Mouse (Mus musculus) hindbrain, embryonic 14.5 days (tissue): Measurements from ENCODE around the gene Prokr2. TPM values are rescaled to one million over a fixed set of nuclear protein-coding genes. Genes with fewer than 3 reads are reported as not detected.
A peak's percentile ranks its signal among the peaks of the same experiment; 100 is the strongest.
"Not testable (repeated sequence)": the region's sequence is repeated elsewhere in the genome, so short reads cannot be mapped to it uniquely, and the experiment has no call there.

ENCODE experiments used
- ATAC-seq: fragments of 200-750 bp; cut with Nextera tagmentation; 2 replicates; pipeline ENCODE4 v1.8.0; 2017; ENCODE audit warnings: moderate number of reproducible peaks, mild to moderate bottlenecking, moderate TSS enrichment, moderate library complexity; ENCODE audit not compliant: low FRiP score
- DNase-seq: peaks from one replicate; pipeline ENCODE4 v3.0.0-alpha.2; 2015; ENCODE audit warnings: low spot score
- H3K27ac ChIP-seq: fragments of 300-500 bp; sonication (generic); 2 replicates; pipeline ENCODE4 v1.5.1; 2014; ENCODE audit warnings: mild to moderate bottlenecking, moderate library complexity
- H3K27me3 ChIP-seq: fragments of 300-500 bp; sonication (generic); 2 replicates; pipeline ENCODE4 v1.6.1; 2014; ENCODE audit warnings: mild to moderate bottlenecking, low read length, mixed read lengths; ENCODE audit not compliant: control insufficient read depth, insufficient read depth
- H3K36me3 ChIP-seq: fragments of 300-500 bp; sonication (generic); replicated peaks from 2 replicates; pipeline ENCODE4 v1.6.1; 2014; ENCODE audit not compliant: control insufficient read depth, insufficient read depth
- H3K4me1 ChIP-seq: fragments of 300-500 bp; sonication (generic); replicated peaks from 2 replicates; pipeline ENCODE4 v1.6.1; 2014; ENCODE audit warnings: antibody characterized with exemption, low read length, mixed read lengths; ENCODE audit not compliant: control insufficient read depth, insufficient read depth
- H3K4me2 ChIP-seq: fragments of 300-500 bp; sonication (generic); replicated peaks from 2 replicates; pipeline ENCODE4 v1.6.1; 2014; ENCODE audit warnings: mild to moderate bottlenecking, moderate library complexity
- H3K4me3 ChIP-seq: fragments of 300-500 bp; sonication (generic); replicated peaks from 2 replicates; pipeline ENCODE4 v1.5.1; 2014; ENCODE audit warnings: mild to moderate bottlenecking, low read length
- H3K9ac ChIP-seq: fragments of 300-500 bp; sonication (generic); 2 replicates; pipeline ENCODE4 v1.6.1; 2014
- H3K9me3 ChIP-seq: fragments of 300-500 bp; sonication (generic); 2 replicates; pipeline ENCODE4 v1.6.1; 2016; ENCODE audit warnings: low read length; ENCODE audit not compliant: control insufficient read depth
- WGBS: fragments of 180-500 bp; shearing (Covaris S2); extraction: QIAGEN DNeasy Blood & Tissue Kit; methylation state at CpG from one replicate; pipeline ENCODE4 v1.1.7; 2014; 5-methylcytosine and 5-hydroxymethylcytosine counted together
- polyA plus RNA-seq: library from polyadenylated mRNA; unstranded; fragments of >200 nt; fragmentation: Nextera tagmentation; extraction: Ambion mirVana; gene quantifications from 2 replicates; pipeline ENCODE4 v1.2.1, GENCODE M21; 2014

Prokr2 gene
- polyA plus RNA-seq, 1 experiment from 2014 or later: 4.5 TPM

- not testable (repeated sequence) for H3K27me3 ChIP-seq, H3K27ac ChIP-seq, DNase-seq, ATAC-seq, H3K4me1 ChIP-seq, H3K9me3 ChIP-seq, H3K9ac ChIP-seq, H3K4me3 ChIP-seq, H3K4me2 ChIP-seq
- WGBS: 83% methylated on average over 8 of the region's 8 CpGs
- H3K36me3 ChIP-seq: peaks cover 14% of the 10 kb centered on the region; the same call in 1 of the 2 replicates
These were observed 71.2 kb downstream of the Prokr2 start for GRCm38 (mm10) chr2:132314057-132314456.

- Histone ChIP-seq H3K36me3 (peaks cover 18% of the 10 kb centered on the region; the same call in 1 of the 2 replicates), H3K4me1 (no peaks in the 10 kb centered on the region), H3K9me3 (no peaks in the 10 kb centered on the region), H3K4me3 (no peak overlapping the region), H3K4me2 (no peak overlapping the region), H3K27ac (no peak overlapping the region), H3K9ac (no peak overlapping the region), H3K27me3 (no peaks in the 10 kb centered on the region)
- 100% methylated on average over 2 of the region's 2 CpGs for WGBS
- peak; percentile 21; the same call in 1 of the 2 replicates for ATAC-seq
- no peak for DNase-seq
These were observed 71.7 kb downstream of the Prokr2 start for GRCm38 (mm10) chr2:132313568-132313967.

DNA sequence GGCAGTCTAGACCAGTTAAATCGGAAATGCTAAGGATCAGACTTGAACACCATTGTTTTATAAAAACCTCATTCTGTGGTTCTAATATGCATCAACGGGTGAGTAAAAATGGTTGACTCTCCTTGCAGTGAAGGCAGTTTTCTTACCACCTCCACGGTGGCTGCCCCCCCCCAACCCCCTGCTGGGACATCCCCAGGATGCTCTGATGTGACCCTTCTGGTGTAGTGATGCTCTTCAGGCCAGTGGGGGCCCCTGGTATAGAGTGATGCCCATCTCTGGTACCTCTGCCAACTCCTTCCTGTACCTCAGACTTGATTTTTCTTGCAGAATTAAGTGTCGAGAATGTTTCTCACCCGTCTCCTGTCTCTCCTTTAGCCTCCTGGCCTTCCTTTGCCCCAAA, 72.6 kb downstream of the Prokr2 start:
- DNase-seq (no peak), ATAC-seq (no peak)
- H3K4me2 ChIP-seq: no peak overlapping the region
- no peaks in the 10 kb centered on the region for H3K27me3 ChIP-seq
- no peaks in the 10 kb centered on the region for H3K9me3 ChIP-seq
- no peak overlapping the region for H3K27ac ChIP-seq
- peaks cover 28% of the 10 kb centered on the region for H3K36me3 ChIP-seq
- H3K9ac ChIP-seq: no peak overlapping the region
- H3K4me1 ChIP-seq: no peaks in the 10 kb centered on the region
- H3K4me3 ChIP-seq: no peak overlapping the region
- WGBS: 77% methylated on average over 5 of the region's 5 CpGs

GRCm38 (mm10) chr2:132309398-132309930, 75.8 kb downstream of the Prokr2 start:
- Histone ChIP-seq H3K9ac (no peak overlapping the region), H3K9me3 (no peaks in the 10 kb centered on the region), H3K4me2 (no peak overlapping the region), H3K27me3 (no peaks in the 10 kb centered on the region), H3K4me3 (no peak overlapping the region), H3K4me1 (no peaks in the 10 kb centered on the region), H3K27ac (no peak overlapping the region), H3K36me3 (peaks cover 59% of the 10 kb centered on the region)
- DNase-seq (no peak), ATAC-seq (no peak)
- WGBS: 96% methylated on average over 6 of the region's 6 CpGs

- no peak for ATAC-seq
- H3K27me3 ChIP-seq: no peaks in the 10 kb centered on the region
- H3K4me2 ChIP-seq: no peak overlapping the region
- H3K4me3 ChIP-seq: no peak overlapping the region
- WGBS: 95% methylated on average over 6 of the region's 6 CpGs
- H3K36me3 ChIP-seq: peaks cover 65% of the 10 kb centered on the region
- no peak overlapping the region for H3K9ac ChIP-seq
- no peak for DNase-seq
- H3K27ac ChIP-seq: no peak overlapping the region
- H3K4me1 ChIP-seq: no peaks in the 10 kb centered on the region
- no peaks in the 10 kb centered on the region for H3K9me3 ChIP-seq
These were observed 76.4 kb downstream of the Prokr2 start for GRCm38 (mm10) chr2:132308829-132309228.

GRCm38 (mm10) chr2:132307213-132307843, 77.9 kb downstream of the Prokr2 start:
- H3K27me3 ChIP-seq: no peaks in the 10 kb centered on the region
- no peaks in the 10 kb centered on the region for H3K9me3 ChIP-seq
- 93% methylated on average over 11 of the region's 11 CpGs for WGBS
- H3K4me2 ChIP-seq: no peak overlapping the region
- H3K9ac ChIP-seq: no peak overlapping the region
- DNase-seq: no peak
- no peak for ATAC-seq
- no peaks in the 10 kb centered on the region for H3K4me1 ChIP-seq
- H3K27ac ChIP-seq: no peak overlapping the region
- H3K36me3 ChIP-seq: peaks cover 80% of the 10 kb centered on the region
- no peak overlapping the region for H3K4me3 ChIP-seq

DNA sequence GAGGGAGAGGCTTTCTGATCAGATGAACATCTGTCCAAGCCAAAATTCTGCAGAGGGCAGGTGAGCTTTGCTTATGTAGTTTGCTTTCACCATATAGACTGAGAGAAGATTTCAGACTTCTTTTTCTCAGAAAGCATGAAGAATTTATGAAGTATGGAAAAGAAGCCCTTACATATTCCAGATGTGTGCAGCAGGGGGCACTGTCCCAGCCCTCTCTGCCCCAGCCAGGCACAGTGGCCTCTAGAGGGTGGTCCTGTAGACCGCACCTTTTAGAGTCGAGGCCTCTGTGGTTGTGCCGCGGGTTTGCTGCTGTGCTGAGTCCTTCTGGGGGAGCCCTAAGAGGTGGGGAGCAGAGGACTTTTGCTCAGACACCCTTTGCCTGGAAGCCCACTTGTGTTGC, 79.3 kb downstream of the Prokr2 start:
- ATAC-seq (no peak), DNase-seq (no peak)
- no peak overlapping the region for H3K4me3 ChIP-seq
- H3K9me3 ChIP-seq: no peaks in the 10 kb centered on the region
- H3K4me2 ChIP-seq: no peak overlapping the region
- H3K27ac ChIP-seq: no peak overlapping the region
- H3K27me3 ChIP-seq: no peaks in the 10 kb centered on the region
- no peaks in the 10 kb centered on the region for H3K4me1 ChIP-seq
- 58% methylated on average over 4 of the region's 4 CpGs for WGBS
- H3K36me3 ChIP-seq: peaks cover 93% of the 10 kb centered on the region
- H3K9ac ChIP-seq: no peak overlapping the region

GRCm38 (mm10) chr2:132305165-132305564, 80.1 kb downstream of the Prokr2 start:
- ATAC-seq: no peak
- Histone ChIP-seq H3K27ac (no peak overlapping the region), H3K4me2 (no peak overlapping the region), H3K9me3 (no peaks in the 10 kb centered on the region), H3K4me3 (no peak overlapping the region), H3K36me3 (peaks cover 97% of the 10 kb centered on the region), H3K27me3 (no peaks in the 10 kb centered on the region), H3K4me1 (no peaks in the 10 kb centered on the region), H3K9ac (no peak overlapping the region)
- WGBS: 96% methylated on average over 7 of the region's 7 CpGs
- no peak for DNase-seq

GRCm38 (mm10) chr2:132301436-132301835, 83.8 kb downstream of the Prokr2 start:
- H3K36me3 ChIP-seq: peaks cover 94% of the 10 kb centered on the region
- no peak for DNase-seq
- WGBS: 94% methylated on average over 4 of the region's 4 CpGs

More at GRCm38 (mm10) chr2:132301436-132301835, 83.8 kb downstream of the Prokr2 start:
- no peak overlapping the region for H3K9ac ChIP-seq
- H3K27ac ChIP-seq: no peak overlapping the region
- no peak overlapping the region for H3K4me2 ChIP-seq
- no peaks in the 10 kb centered on the region for H3K9me3 ChIP-seq
- H3K27me3 ChIP-seq: no peaks in the 10 kb centered on the region
- no peaks in the 10 kb centered on the region for H3K4me1 ChIP-seq
- ATAC-seq: no peak
- H3K4me3 ChIP-seq: no peak overlapping the region
